Mouse (Mus musculus) stomach, postnatal 0 days (tissue): ENCODE data around the gene Cutal. TPM values are rescaled to one million over a fixed set of nuclear protein-coding genes. Genes with fewer than 3 reads are reported as not detected.
A peak's percentile ranks its signal among the peaks of the same experiment; 100 is the strongest.

ENCODE experiments used
- ATAC-seq: fragments of 200-750 bp; cut with Nextera tagmentation; 2 replicates; pipeline ENCODE4 v1.8.0; 2017; ENCODE audit not compliant: low FRiP score, low TSS enrichment
- DNase-seq: peaks from one replicate; pipeline ENCODE4 v3.0.0-alpha.2; 2016; ENCODE audit warnings: low spot score
- H3K27ac ChIP-seq: fragments of 300-500 bp; sonication (generic); replicated peaks from 2 replicates; pipeline ENCODE4 v1.5.1; 2014; ENCODE audit warnings: mild to moderate bottlenecking, control low read depth
- H3K27me3 ChIP-seq: fragments of 300-500 bp; sonication (generic); 2 replicates; pipeline ENCODE4 v1.6.1; 2014; ENCODE audit warnings: low read length; ENCODE audit not compliant: control insufficient read depth, insufficient read depth
- H3K36me3 ChIP-seq: fragments of 300-500 bp; sonication (generic); 2 replicates; pipeline ENCODE4 v1.6.1; 2014; ENCODE audit warnings: low read length, mixed read lengths; ENCODE audit not compliant: control insufficient read depth, insufficient read depth
- H3K4me1 ChIP-seq: fragments of 300-500 bp; sonication (generic); replicated peaks from 2 replicates; pipeline ENCODE4 v1.6.1; 2014; ENCODE audit warnings: antibody characterized with exemption; ENCODE audit not compliant: control insufficient read depth, insufficient read depth
- H3K4me2 ChIP-seq: fragments of 300-500 bp; sonication (generic); replicated peaks from 2 replicates; pipeline ENCODE4 v1.6.1; 2014; ENCODE audit warnings: low read depth, mild to moderate bottlenecking, control low read depth, moderate library complexity
- H3K4me3 ChIP-seq: fragments of 300-500 bp; sonication (generic); 2 replicates; pipeline ENCODE4 v1.5.1; 2014; ENCODE audit warnings: low read depth, low read length, control low read depth
- H3K9ac ChIP-seq: fragments of 300-500 bp; sonication (generic); 2 replicates; pipeline ENCODE4 v1.6.1; 2014; ENCODE audit warnings: mild to moderate bottlenecking, low read length, control low read depth, mixed read lengths
- H3K9me3 ChIP-seq: fragments of 300-500 bp; sonication (generic); 2 replicates; pipeline ENCODE4 v1.6.1; 2016; ENCODE audit warnings: low read length; ENCODE audit not compliant: control insufficient read depth
- CTCF ChIP-seq: IDR thresholded peaks from 2 replicates; pipeline ENCODE4 v1.5.1; 2016; ENCODE audit warnings: antibody characterized with exemption, low read depth, mild to moderate bottlenecking, moderate library complexity
- EP300 ChIP-seq: optimal IDR thresholded peaks from 2 replicates; pipeline ENCODE3; 2016; ENCODE audit warnings: antibody characterized with exemption
- WGBS: fragments of 180-500 bp; shearing (Covaris S2); extraction: QIAGEN DNeasy Blood & Tissue Kit; methylation state at CpG from one replicate; pipeline ENCODE4 v1.1.7; 2014; 5-methylcytosine and 5-hydroxymethylcytosine counted together
- polyA plus RNA-seq: library from polyadenylated mRNA; unstranded; fragments of >200 nt; fragmentation: Nextera tagmentation; extraction: Ambion mirVana; gene quantifications from 2 replicates; pipeline ENCODE4 v1.2.1, GENCODE M21; 2015

The Cutal gene
- polyA plus RNA-seq, 1 experiment from 2014 or later, result 0.55 TPM

GRCm38 (mm10) chr2:34855265-34855664 is 18.9 kb upstream of the Cutal start:
- Histone ChIP-seq H3K9ac (no peak overlapping the region), H3K4me1 (no peaks in the 10 kb centered on the region), H3K9me3 (no peaks in the 10 kb centered on the region), H3K4me2 (no peak overlapping the region), H3K27ac (no peak overlapping the region), H3K36me3 (peaks cover 45% of the 10 kb centered on the region), H3K27me3 (no peaks in the 10 kb centered on the region), H3K4me3 (no peak overlapping the region)
- DNase-seq (no peak), ATAC-seq (no peak)
- WGBS, result 94% methylated on average over 4 of the region's 4 CpGs
- no peak for TF ChIP-seq EP300
- peak; percentile 56 for TF ChIP-seq CTCF

GRCm38 (mm10) chr2:34857728-34858127 is 16.5 kb upstream of the Cutal start:
- no peaks in the 10 kb centered on the region for H3K4me1 ChIP-seq
- no peaks in the 10 kb centered on the region for H3K27me3 ChIP-seq
- no peak overlapping the region for H3K4me3 ChIP-seq
- TF ChIP-seq EP300, result no peak
- no peak for TF ChIP-seq CTCF
- 92% methylated on average over 8 of the region's 8 CpGs for WGBS
- ATAC-seq, result no peak
- no peak overlapping the region for H3K9ac ChIP-seq
- peaks cover 39% of the 10 kb centered on the region for H3K36me3 ChIP-seq
- no peak overlapping the region for H3K27ac ChIP-seq
- H3K4me2 ChIP-seq, result no peak overlapping the region
- DNase-seq, result no peak
- no peaks in the 10 kb centered on the region for H3K9me3 ChIP-seq

- TF ChIP-seq CTCF (no peak), EP300 (no peak)
- DNase-seq, result no peak
Observed at GRCm38 (mm10) chr2:34869680-34870079, 4.5 kb upstream of the Cutal start.

GRCm38 (mm10) chr2:34870520-34871474 is 3.4 kb upstream of the Cutal start:
- ATAC-seq (peak; percentile 98), DNase-seq (peak; percentile 98)
- Histone ChIP-seq H3K4me3 (peak overlapping the region; percentile 77), H3K27ac (peak overlapping the region; percentile 95), H3K9ac (peak overlapping the region; percentile 79), H3K36me3 (peaks cover 5% of the 10 kb centered on the region; the same call in 1 of the 2 replicates), H3K27me3 (no peaks in the 10 kb centered on the region), H3K9me3 (no peaks in the 10 kb centered on the region), H3K4me1 (0 out of 2 replicates have a peak, but pooled peaks cover 3% of the 10 kb centered on the region), H3K4me2 (peak overlapping the region; percentile 79)
- peak; percentile 12; the same call in 1 of the 2 replicates for TF ChIP-seq CTCF
- TF ChIP-seq EP300, result peak; percentile 100
- WGBS, result under 1% methylated on average over 67 of the region's 67 CpGs

More at GRCm38 (mm10) chr2:34869680-34870079, 4.5 kb upstream of the Cutal start:
- H3K4me1 ChIP-seq, result 0 out of 2 replicates have a peak, but pooled peaks cover 3% of the 10 kb centered on the region
- no peak overlapping the region for H3K27ac ChIP-seq
- peaks cover 10% of the 10 kb centered on the region; the same call in 1 of the 2 replicates for H3K36me3 ChIP-seq
- no peaks in the 10 kb centered on the region for H3K9me3 ChIP-seq
- no peaks in the 10 kb centered on the region for H3K27me3 ChIP-seq
- H3K4me2 ChIP-seq, result peak overlapping the region; percentile 79
- no peak for ATAC-seq
- peak overlapping the region; percentile 77 for H3K4me3 ChIP-seq
- H3K9ac ChIP-seq, result no peak overlapping the region
- 29% methylated on average over 5 of the region's 5 CpGs for WGBS

GRCm38 (mm10) chr2:34874816-34875345 is 685 bp downstream of the Cutal start, which contains the start of gene Psmd5:
Gene Psmd5 (minus strand): TSS chr2:34874968.
- no peaks in the 10 kb centered on the region for H3K36me3 ChIP-seq
- 14% methylated on average over 8 of the region's 8 CpGs for WGBS
- DNase-seq (no peak), ATAC-seq (no peak)
- no peaks in the 10 kb centered on the region for H3K27me3 ChIP-seq
- H3K9me3 ChIP-seq, result no peaks in the 10 kb centered on the region
- peak within 1 kb of the TSS; percentile 18 for H3K4me3 ChIP-seq
- peak within 1 kb of the TSS; percentile 45; the same call in 1 of the 2 replicates for H3K9ac ChIP-seq
- no peaks in the 10 kb centered on the region for H3K4me1 ChIP-seq
- H3K4me2 ChIP-seq, result peak within 1 kb of the TSS; percentile 37
- TF ChIP-seq CTCF, result no peak
- TF ChIP-seq EP300, result no peak
- H3K27ac ChIP-seq, result no peak within 1 kb of the TSS
